Mouse (Mus musculus): ENCODE data around the gene Fuz. TPM values are rescaled to one million over a fixed set of nuclear protein-coding genes. Genes with fewer than 3 reads are reported as not detected.

Fuz gene
- polyA plus RNA-seq, 1 experiment from 2014 or later: 23.0 TPM

DNA sequence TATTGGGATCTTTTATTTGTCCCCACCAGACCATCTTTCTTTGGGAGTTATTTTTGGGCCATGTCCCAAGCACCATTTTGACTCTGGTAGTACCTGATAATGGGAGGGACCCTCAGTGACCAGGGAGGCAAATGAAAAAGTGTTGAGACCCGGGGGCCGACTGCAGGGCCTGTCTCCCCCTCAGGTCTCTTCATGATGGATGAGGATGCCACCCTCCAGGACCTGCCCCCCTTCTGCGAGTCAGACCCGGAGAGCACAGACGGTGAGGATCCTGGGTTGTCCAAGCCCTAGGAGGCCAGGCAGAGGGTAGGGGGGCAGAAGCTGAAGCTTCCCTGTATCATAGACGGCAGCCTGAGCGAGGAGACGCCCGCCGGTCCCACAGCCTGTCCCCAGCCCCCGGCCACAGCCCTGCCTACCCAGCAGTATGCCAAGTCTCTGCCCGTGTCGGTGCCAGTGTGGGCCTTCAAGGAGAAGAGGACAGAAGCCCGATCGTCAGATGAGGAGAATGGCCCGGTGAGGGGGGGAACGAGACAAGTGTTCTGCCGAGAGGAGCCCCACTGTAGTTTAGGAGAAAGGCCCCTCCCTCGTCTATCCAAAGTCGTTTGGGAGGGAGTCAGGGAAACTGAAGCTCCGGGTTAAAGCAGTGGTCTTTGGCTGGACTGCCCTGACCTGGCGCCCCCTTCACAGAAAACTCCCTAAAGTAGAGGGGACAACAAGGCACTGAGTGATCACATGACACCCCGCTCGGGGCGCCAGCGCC, 42.1 kb upstream of the Fuz start:
- no peak for ATAC-seq (ENCODE audit: low FRiP score, low read depth)
- Histone ChIP-seq H3K27ac (peak overlapping the region; percentile 93), H3K4me1 (peaks cover 73% of the 10 kb centered on the region), H3K36me3 (peaks cover 22% of the 10 kb centered on the region), H3K9me3 (no peaks in the 10 kb centered on the region), H3K4me2 (replicated peaks) (peak overlapping the region; percentile 90), H3K4me3 (peak overlapping the region; percentile 56), H3K9ac (peak overlapping the region; percentile 73), H3K27me3 (no peaks in the 10 kb centered on the region)
- 27% methylated on average over 26 of the region's 26 CpGs for WGBS

DNA sequence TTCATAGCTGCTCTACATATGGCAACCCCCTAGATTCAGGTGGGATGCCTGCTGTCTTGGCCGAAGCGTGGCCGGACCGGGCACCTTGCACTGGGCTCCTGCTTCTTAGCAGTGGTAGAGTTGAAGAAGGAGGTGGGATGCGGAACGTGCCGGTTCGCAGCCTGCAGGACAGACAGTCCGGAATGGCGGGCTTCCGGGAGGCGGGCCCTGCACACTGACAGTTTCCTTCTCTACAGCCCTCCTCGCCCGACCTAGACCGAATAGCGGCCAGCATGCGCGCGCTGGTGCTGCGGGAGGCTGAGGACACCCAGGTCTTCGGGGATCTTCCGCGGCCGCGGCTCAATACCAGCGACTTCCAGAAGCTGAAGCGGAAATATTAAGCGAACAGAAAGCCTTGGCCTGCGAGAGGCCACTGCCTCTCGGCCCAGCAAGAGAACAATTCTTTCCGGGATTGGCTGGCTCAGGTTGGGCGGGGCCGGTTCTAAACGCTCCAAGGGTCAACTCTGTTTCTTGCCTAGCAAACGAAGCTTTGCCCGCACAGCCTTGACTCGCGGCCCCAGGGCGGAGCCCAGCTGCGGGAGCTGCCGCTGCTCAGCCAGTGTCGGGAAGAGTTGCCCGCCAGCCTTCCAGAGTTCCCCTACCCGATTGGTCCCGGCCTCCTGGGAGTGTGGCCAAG, 41.4 kb upstream of the Fuz start:
- H3K27me3 ChIP-seq: no peaks in the 10 kb centered on the region
- H3K4me2 ChIP-seq (replicated peaks): peak overlapping the region; percentile 90
- peaks cover 73% of the 10 kb centered on the region for H3K4me1 ChIP-seq
- under 1% methylated on average over 42 of the region's 45 CpGs for WGBS
- H3K36me3 ChIP-seq: peaks cover 22% of the 10 kb centered on the region
- H3K27ac ChIP-seq: peak overlapping the region; percentile 93
- H3K9me3 ChIP-seq: no peaks in the 10 kb centered on the region
- peak; percentile 17 for ATAC-seq (ENCODE audit: low FRiP score, low read depth)
- peak overlapping the region; percentile 56 for H3K4me3 ChIP-seq
- H3K9ac ChIP-seq: peak overlapping the region; percentile 73

DNA sequence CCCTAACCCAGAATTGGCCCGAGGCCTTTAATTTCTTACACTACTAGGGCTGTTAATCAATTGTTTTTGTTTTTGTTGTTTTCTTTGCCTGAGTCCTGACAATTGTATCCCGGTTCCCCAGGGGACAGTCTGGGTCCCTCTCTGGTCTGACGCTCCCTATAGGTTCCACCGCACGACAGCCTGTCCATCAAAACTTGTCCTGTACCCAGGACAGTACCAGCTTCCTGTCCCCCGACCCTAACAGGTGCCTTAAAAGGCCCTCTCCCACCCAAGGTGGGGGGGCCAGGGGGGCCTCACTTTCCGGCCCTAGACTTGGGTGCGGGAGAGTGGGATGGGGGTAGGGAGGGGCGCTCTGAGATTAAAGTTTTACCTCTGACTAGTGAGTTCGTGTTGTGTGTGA, 40.8 kb upstream of the Fuz start:
- Histone ChIP-seq H3K36me3 (peaks cover 27% of the 10 kb centered on the region), H3K4me1 (peaks cover 73% of the 10 kb centered on the region), H3K9ac (peak overlapping the region; percentile 73), H3K4me3 (peak overlapping the region; percentile 56), H3K27me3 (no peaks in the 10 kb centered on the region), H3K4me2 (replicated peaks) (peak overlapping the region; percentile 90), H3K27ac (peak overlapping the region; percentile 93), H3K9me3 (no peaks in the 10 kb centered on the region)
- no peak for ATAC-seq (ENCODE audit: low FRiP score, low read depth)
- 44% methylated on average over 10 of the region's 10 CpGs for WGBS

DNA sequence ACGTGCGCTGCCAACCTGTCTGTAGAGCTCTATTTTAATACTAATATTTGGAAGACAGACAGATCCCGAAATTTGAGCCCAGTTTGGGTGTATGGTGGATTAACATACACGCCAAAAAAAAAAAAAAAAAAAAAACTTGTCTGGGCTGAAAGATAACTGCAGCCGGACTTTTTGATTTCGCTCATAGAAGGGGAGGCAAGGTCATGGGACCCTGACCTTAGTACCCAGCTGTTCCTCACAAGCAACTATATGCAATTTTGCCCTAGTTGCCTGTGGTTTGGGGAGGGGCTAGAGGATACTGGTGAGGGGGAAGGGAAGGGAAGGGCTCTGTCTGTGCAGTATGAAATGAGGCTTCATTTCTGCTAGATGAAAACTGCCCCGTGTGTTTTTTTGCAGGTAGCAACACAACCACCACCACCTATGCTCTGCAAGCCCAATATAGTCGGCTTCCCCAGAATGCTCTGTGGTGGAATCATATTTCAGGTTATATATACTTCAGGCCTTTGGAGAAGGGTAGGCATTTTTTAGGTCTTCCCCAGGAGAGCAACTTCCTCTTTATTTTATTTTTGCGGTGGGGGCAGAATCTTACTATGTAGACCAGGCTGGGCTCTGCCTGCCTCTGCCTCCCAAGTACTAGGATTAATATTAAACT, 39.5 kb upstream of the Fuz start:
- no peak overlapping the region for H3K9ac ChIP-seq

DNA sequence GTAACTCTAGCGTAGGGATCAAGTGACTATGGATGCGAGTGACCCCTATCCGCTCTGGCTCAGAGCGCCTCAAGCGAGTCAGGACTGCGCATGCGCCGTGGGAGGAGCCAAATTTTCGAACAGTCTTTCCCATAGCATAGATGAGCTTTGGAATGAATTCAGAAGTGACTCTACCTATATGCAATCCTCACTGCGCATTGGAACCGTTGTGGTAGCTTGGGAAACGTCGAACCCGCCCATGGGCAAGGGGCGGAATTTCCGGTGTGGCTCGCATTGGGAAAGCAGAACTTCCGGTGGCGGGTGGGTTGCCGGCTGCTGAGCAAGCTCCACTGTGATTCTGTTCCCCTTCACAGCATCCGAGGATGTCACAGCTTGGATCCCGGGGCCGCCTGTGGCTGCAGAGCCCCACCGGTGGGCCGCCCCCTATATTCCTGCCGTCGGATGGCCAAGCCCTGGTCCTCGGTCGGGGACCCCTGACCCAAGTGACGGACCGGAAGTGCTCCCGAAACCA, 38.8 kb upstream of the Fuz start, which contains the start of gene Pnkp:
Gene Pnkp (plus strand): TSS at position 98 of the 511 bp plus-strand sequence.
- H3K9me3 ChIP-seq: no peaks in the 10 kb centered on the region
- peaks cover 58% of the 10 kb centered on the region for H3K4me1 ChIP-seq
- WGBS: 1% methylated on average over 32 of the region's 32 CpGs
- ATAC-seq (ENCODE audit: low FRiP score, low read depth): peak; percentile 45; the same call in 1 of the 2 replicates
- peak within 1 kb of the TSS; percentile 90 for H3K27ac ChIP-seq
- H3K9ac ChIP-seq: peak within 1 kb of the TSS; percentile 82
- H3K36me3 ChIP-seq: peaks cover 36% of the 10 kb centered on the region
- peak within 1 kb of the TSS; percentile 94 for H3K4me2 ChIP-seq (replicated peaks)
- H3K27me3 ChIP-seq: no peaks in the 10 kb centered on the region
- peak within 1 kb of the TSS; percentile 78 for H3K4me3 ChIP-seq

More for the DNA sequence above, 39.5 kb upstream of the Fuz start:
- Histone ChIP-seq H3K36me3 (peaks cover 32% of the 10 kb centered on the region), H3K4me2 (replicated peaks) (peak overlapping the region; percentile 94), H3K9me3 (no peaks in the 10 kb centered on the region), H3K4me3 (peak overlapping the region; percentile 78), H3K27ac (peak overlapping the region; percentile 90; the same call in 1 of the 2 replicates), H3K27me3 (no peaks in the 10 kb centered on the region), H3K4me1 (peaks cover 62% of the 10 kb centered on the region)
- 62% methylated on average over 9 of the region's 9 CpGs for WGBS
- ATAC-seq (ENCODE audit: low FRiP score, low read depth): no peak

DNA sequence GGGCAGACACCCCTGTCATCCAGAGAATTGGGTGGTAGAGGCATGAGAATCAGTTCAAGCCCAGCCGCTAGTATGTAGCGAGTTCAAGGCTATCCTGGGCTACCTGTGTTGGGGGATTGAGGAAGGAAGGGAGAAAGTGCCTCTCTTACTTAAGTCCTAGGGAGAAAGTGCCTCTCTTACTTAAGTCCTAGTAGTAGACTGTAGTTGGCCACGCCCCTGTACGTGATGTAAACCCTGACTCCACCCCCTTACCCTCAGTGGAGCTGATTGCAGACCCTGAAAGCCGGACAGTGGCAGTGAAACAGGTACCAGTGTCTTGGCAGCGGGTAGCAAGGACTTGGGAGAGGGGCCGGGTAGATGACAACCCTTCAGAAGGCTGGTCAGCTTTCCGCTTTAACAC, 38.0 kb upstream of the Fuz start:
- peaks cover 38% of the 10 kb centered on the region for H3K36me3 ChIP-seq
- H3K9me3 ChIP-seq: no peaks in the 10 kb centered on the region
- peak overlapping the region; percentile 78 for H3K4me3 ChIP-seq
- no peak for ATAC-seq (ENCODE audit: low FRiP score, low read depth)
- H3K27ac ChIP-seq: peak overlapping the region; percentile 90
- H3K4me1 ChIP-seq: peaks cover 51% of the 10 kb centered on the region
- WGBS: 24% methylated on average over 8 of the region's 8 CpGs
- H3K27me3 ChIP-seq: no peaks in the 10 kb centered on the region
- H3K9ac ChIP-seq: peak overlapping the region; percentile 82
- H3K4me2 ChIP-seq (replicated peaks): peak overlapping the region; percentile 94

DNA sequence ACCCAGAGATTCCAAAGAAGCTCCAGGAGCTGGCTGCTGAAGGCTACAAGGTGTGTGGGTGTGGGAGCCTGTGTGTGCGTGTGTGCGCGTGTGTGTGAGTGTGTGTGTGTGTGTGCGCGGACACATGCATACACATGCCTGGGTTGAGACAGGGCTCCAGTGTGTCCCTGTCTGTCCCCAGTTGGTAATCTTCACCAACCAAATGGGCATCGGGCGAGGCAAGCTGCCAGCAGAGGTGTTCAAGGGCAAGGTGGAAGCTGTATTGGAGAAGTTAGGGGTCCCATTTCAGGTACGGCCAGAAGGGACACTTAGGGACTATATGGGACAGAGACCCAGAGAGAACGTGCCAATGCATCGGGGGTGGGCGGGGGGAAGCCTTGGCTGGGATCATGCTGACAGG, 36.0 kb upstream of the Fuz start:
- Histone ChIP-seq H3K9ac (no peak overlapping the region), H3K27ac (no peak overlapping the region), H3K27me3 (no peaks in the 10 kb centered on the region), H3K4me3 (no peak overlapping the region), H3K36me3 (peaks cover 48% of the 10 kb centered on the region), H3K9me3 (no peaks in the 10 kb centered on the region), H3K4me2 (replicated peaks) (no peak overlapping the region), H3K4me1 (peaks cover 36% of the 10 kb centered on the region)
- no peak for ATAC-seq (ENCODE audit: low FRiP score, low read depth)
- WGBS: 92% methylated on average over 11 of the region's 11 CpGs

DNA sequence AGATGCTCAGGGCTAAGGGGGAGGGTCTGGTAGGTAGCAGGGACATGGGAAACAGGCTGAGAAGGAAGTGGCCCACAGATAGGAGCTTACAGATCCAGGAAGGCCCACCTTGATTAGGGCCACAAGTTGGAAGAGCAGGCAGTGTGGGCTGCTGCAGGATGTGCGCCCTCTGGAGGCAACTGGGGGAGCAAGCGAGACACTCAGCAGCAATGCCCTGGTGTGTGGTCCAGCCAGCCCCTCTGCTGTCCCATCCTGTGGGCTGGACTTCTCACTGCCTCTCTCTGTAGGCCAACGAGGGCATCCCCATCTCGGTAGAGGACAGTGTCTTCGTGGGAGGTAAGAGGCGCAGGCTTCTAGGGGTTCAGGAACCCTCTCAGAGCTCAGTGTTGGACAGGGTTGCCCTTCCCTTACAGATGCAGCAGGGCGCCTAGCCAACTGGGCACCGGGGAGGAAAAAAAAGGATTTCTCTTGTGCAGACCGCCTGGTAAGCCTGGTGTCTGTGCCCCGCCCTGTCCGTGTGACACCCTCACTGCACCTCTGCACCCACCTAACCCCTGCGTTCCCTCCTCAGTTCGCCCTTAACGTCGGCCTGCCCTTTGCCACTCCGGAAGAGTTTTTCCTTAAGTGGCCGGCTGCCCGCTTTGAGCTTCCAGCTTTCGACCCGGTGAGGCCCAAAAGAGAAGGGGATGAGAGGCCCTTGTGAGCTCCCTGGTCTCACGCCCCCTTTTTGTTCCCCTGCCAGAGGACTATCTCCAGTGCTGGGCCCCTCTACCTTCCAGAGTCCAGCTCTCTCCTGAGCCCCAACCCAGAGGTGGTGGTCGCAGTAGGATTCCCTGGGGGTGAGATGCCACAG, 35.1 kb upstream of the Fuz start:
- Histone ChIP-seq H3K27me3 (no peaks in the 10 kb centered on the region), H3K4me1 (peaks cover 36% of the 10 kb centered on the region), H3K36me3 (peaks cover 57% of the 10 kb centered on the region), H3K9ac (peak overlapping the region; percentile 35), H3K27ac (peak overlapping the region; percentile 44; the same call in 1 of the 2 replicates), H3K4me2 (replicated peaks) (0 out of 2 replicates have a peak overlapping the region, but pooled peaks have one; percentile 4), H3K4me3 (no peak overlapping the region), H3K9me3 (no peaks in the 10 kb centered on the region)
- 60% methylated on average over 22 of the region's 22 CpGs for whole genome bisulfite sequencing
- peak; percentile 12; the same call in 1 of the 2 replicates for ATAC-seq (ENCODE audit: low FRiP score, low read depth)

DNA sequence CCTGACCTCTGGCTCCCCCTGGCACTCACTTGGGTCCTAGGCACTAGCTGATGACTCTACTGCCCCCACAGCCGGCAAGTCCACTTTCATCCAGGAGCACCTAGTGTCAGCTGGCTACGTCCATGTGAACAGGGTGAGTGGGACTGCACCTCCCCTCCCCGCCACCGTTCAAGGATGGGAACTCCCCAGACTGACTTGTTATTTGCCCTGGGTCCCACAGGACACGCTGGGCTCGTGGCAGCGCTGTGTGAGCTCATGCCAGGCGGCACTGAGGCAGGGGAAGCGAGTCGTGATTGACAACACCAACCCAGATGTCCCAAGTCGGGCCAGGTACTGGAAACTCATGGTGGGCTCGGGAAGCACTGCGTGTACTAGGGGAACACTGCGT, 34.5 kb upstream of the Fuz start:
- Histone ChIP-seq H3K36me3 (peaks cover 63% of the 10 kb centered on the region), H3K4me1 (peaks cover 37% of the 10 kb centered on the region)
- WGBS: 81% methylated on average over 14 of the region's 14 CpGs

DNA sequence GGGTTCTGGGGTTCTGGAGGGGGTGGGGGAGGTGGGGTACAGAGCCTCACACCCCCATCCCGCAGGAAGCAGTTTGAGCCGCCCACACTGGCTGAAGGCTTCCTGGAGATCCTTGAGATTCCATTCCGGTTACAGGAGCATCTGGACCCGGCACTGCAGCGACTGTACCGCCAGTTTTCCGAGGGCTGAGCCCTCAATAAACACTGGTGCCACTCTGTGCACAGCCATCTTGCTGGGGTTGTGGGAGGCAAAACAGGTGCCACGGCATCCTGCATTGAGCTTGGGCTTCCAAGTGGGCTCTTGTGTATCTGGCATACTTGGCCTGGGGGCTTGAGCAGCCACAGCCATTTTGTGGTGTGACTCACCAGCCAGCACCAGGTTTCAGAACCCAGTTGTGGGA, 33.4 kb upstream of the Fuz start:
- no peak overlapping the region for H3K4me3 ChIP-seq
- 85% methylated on average over 8 of the region's 8 CpGs for WGBS
- no peak for ATAC-seq (ENCODE audit: low FRiP score, low read depth)
- H3K36me3 ChIP-seq: peaks cover 73% of the 10 kb centered on the region
- H3K9ac ChIP-seq: no peak overlapping the region
- no peaks in the 10 kb centered on the region for H3K27me3 ChIP-seq
- H3K4me2 ChIP-seq (replicated peaks): no peak overlapping the region
- no peak overlapping the region for H3K27ac ChIP-seq
- H3K9me3 ChIP-seq: no peaks in the 10 kb centered on the region
- H3K4me1 ChIP-seq: peaks cover 44% of the 10 kb centered on the region

More for the DNA sequence above, 34.5 kb upstream of the Fuz start:
- H3K4me3 ChIP-seq: no peak overlapping the region
- peak overlapping the region; percentile 44; the same call in 1 of the 2 replicates for H3K27ac ChIP-seq
- no peak for ATAC-seq (ENCODE audit: low FRiP score, low read depth)
- H3K4me2 ChIP-seq (replicated peaks): no peak overlapping the region
- no peaks in the 10 kb centered on the region for H3K9me3 ChIP-seq
- H3K9ac ChIP-seq: no peak overlapping the region
- no peaks in the 10 kb centered on the region for H3K27me3 ChIP-seq

DNA sequence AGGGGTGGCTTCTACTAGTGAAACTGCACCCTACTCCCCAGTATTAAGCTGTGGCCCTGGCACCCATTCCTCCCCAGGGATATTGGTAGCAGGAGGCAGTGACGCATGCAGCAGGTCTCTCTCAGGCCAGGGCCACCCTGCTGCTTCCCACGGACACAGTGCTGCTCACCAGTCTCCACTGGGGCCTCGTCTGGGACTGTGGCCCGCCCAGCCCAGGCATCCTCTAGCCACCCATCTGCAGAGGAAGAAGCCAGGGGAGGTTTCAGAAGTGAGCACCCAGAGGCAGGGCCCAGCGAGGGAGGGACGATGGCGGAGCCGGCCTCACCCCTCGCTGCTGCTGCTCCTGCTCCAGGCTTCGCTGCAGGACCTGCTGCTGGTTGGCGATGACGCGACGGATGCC, 32.7 kb upstream of the Fuz start:
- 89% methylated on average over 14 of the region's 14 CpGs for WGBS
- Histone ChIP-seq H3K9ac (0 out of 2 replicates have a peak overlapping the region, but pooled peaks have one; percentile 19), H3K27me3 (no peaks in the 10 kb centered on the region), H3K36me3 (peaks cover 78% of the 10 kb centered on the region), H3K4me2 (replicated peaks) (no peak overlapping the region), H3K27ac (no peak overlapping the region), H3K4me3 (no peak overlapping the region), H3K4me1 (peaks cover 44% of the 10 kb centered on the region), H3K9me3 (no peaks in the 10 kb centered on the region)
- no peak for ATAC-seq (ENCODE audit: low FRiP score, low read depth)
